Mouse (Mus musculus) myocyte (in vitro differentiated cells): ENCODE results near the gene Mettl9.

ENCODE experiments used
- MYOD1 ChIP-seq, 3 experiments: IDR thresholded peaks; one replicate each; pipeline ENCODE4 v1.6.1; 2011; ENCODE audit warnings: control low read depth in 2 of 3, low read depth in 2 of 3, mild to moderate bottlenecking in 2 of 3, moderate library complexity in 1 of 3; ENCODE audit not compliant: insufficient read length in 2 of 3, control insufficient read depth in 1 of 3
- POLR2A ChIP-seq: IDR thresholded peaks from one replicate; pipeline ENCODE4 v1.6.1; 2011; ENCODE audit warnings: low read depth, mild to moderate bottlenecking, control low read depth, moderate library complexity; ENCODE audit not compliant: insufficient read length
- POLR2AphosphoS2 ChIP-seq: IDR thresholded peaks from one replicate; pipeline ENCODE4 v1.6.1; 2011; ENCODE audit warnings: low read depth, control low read depth; ENCODE audit not compliant: insufficient read length
- TCF12 ChIP-seq: IDR thresholded peaks from one replicate; pipeline ENCODE4 v1.6.1; 2011; ENCODE audit warnings: mild to moderate bottlenecking, control low read depth; ENCODE audit not compliant: poor library complexity, insufficient read depth, severe bottlenecking
- USF1 ChIP-seq: IDR thresholded peaks from one replicate; pipeline ENCODE4 v1.6.1; 2011; ENCODE audit warnings: low read depth, mild to moderate bottlenecking, control low read depth, moderate library complexity

GRCm38 (mm10) chr7:121077829-121078228 lies 43.6 kb downstream of the Mettl9 start:
- no peak for TF ChIP-seq USF1
- no peak for TF ChIP-seq POLR2AphosphoS2
- no peak for TF ChIP-seq TCF12
- TF ChIP-seq POLR2A, result no peak
- no peak for TF ChIP-seq MYOD1 (IDR thresholded peaks at IDR 0.05; ENCODE audit: control insufficient read depth in 1 of 3, insufficient read length in 2 of 3, low read depth in 2 of 3)
